Mouse (Mus musculus) heart, adult 10 weeks (tissue): ENCODE measurements around the gene Chodl. TPM values are rescaled to one million over a fixed set of nuclear protein-coding genes. Genes with fewer than 3 reads are reported as not detected.

Experiments used
- polyA plus RNA-seq: library from polyadenylated mRNA; stranded (reverse); fragments of 350-450 nt; fragmentation: Illumina TruSeq; extraction: RNeasy Lipid Tissue Mini Kit (QIAGEN cat#74804); gene quantifications from one replicate; pipeline ENCODE4 v1.2.3, GENCODE M21; 2014; ENCODE audit warnings: low read depth, low replicate concordance

Chodl gene
- polyA plus RNA-seq = not detected

GRCm38 (mm10) chr16:78930382-78931286 is at the start of gene Chodl:
Chodl (plus strand) TSS chr16:78930948.

Other genes with a start within 250 kb of the Chodl start
- not detected for gene Tmprss15, start 160.1 kb downstream of the Chodl start, polyA plus RNA-seq